Mouse (Mus musculus): ENCODE measurements around the gene Cmtr2. TPM values are rescaled to one million over a fixed set of nuclear protein-coding genes. Genes with fewer than 3 reads are reported as not detected.

Gene Cmtr2
- polyA plus RNA-seq, 1 experiment: 6.1 TPM

GRCm38 (mm10) chr8:110216253-110216652, 788 bp downstream of the Cmtr2 start:
- no peak overlapping the region for H3K27ac ChIP-seq (ENCODE audit: insufficient read depth, low read length)
- H3K4me1 ChIP-seq (ENCODE audit: control insufficient read depth, insufficient read depth, low read length): no peaks in the 10 kb centered on the region
- peaks cover 4% of the 10 kb centered on the region for H3K27me3 ChIP-seq (ENCODE audit: control insufficient read depth, insufficient read depth, low read length, poor library complexity, severe bottlenecking)
- TF ChIP-seq POLR2A (IDR thresholded peaks at IDR 0.05; ENCODE audit: insufficient read depth, low read length) (no peak), CTCF (IDR thresholded peaks at IDR 0.05; ENCODE audit: low read depth, low read length) (no peak), EP300 (IDR thresholded peaks at IDR 0.05; ENCODE audit: insufficient read depth, low read depth, low read length) (no peak)
- peaks cover 2% of the 10 kb centered on the region; the same call in 1 of the 2 replicates for H3K36me3 ChIP-seq (ENCODE audit: control insufficient read depth, insufficient read depth, low read length, poor library complexity, severe bottlenecking)
- no peak overlapping the region for H3K4me3 ChIP-seq (ENCODE audit: low read depth, low read length)
- no peak overlapping the region for H3K9ac ChIP-seq (ENCODE audit: low read depth, poor library complexity, severe bottlenecking)
- no peaks in the 10 kb centered on the region for H3K9me3 ChIP-seq (replicated peaks; ENCODE audit: control insufficient read depth, insufficient read depth, low read length, poor library complexity, severe bottlenecking)

GRCm38 (mm10) chr8:110217198-110217597, 1.7 kb downstream of the Cmtr2 start:
- no peaks in the 10 kb centered on the region for H3K9me3 ChIP-seq (replicated peaks; ENCODE audit: control insufficient read depth, insufficient read depth, low read length, poor library complexity, severe bottlenecking)
- H3K4me1 ChIP-seq (ENCODE audit: control insufficient read depth, insufficient read depth, low read length): no peaks in the 10 kb centered on the region
- no peak overlapping the region for H3K9ac ChIP-seq (ENCODE audit: low read depth, poor library complexity, severe bottlenecking)
- H3K36me3 ChIP-seq (ENCODE audit: control insufficient read depth, insufficient read depth, low read length, poor library complexity, severe bottlenecking): peaks cover 7% of the 10 kb centered on the region
- no peak overlapping the region for H3K4me3 ChIP-seq (ENCODE audit: low read depth, low read length)
- TF ChIP-seq POLR2A (IDR thresholded peaks at IDR 0.05; ENCODE audit: insufficient read depth, low read length) (no peak), EP300 (IDR thresholded peaks at IDR 0.05; ENCODE audit: insufficient read depth, low read depth, low read length) (no peak)
- peaks cover 4% of the 10 kb centered on the region for H3K27me3 ChIP-seq (ENCODE audit: control insufficient read depth, insufficient read depth, low read length, poor library complexity, severe bottlenecking)
- H3K27ac ChIP-seq (ENCODE audit: insufficient read depth, low read length): no peak overlapping the region

GRCm38 (mm10) chr8:110217681-110218131, 2.2 kb downstream of the Cmtr2 start:
- Histone ChIP-seq H3K4me3 (ENCODE audit: low read depth, low read length) (peak overlapping the region; percentile 57), H3K9me3 (replicated peaks; ENCODE audit: control insufficient read depth, insufficient read depth, low read length, poor library complexity, severe bottlenecking) (no peaks in the 10 kb centered on the region), H3K36me3 (ENCODE audit: control insufficient read depth, insufficient read depth, low read length, poor library complexity, severe bottlenecking) (peaks cover 8% of the 10 kb centered on the region), H3K9ac (ENCODE audit: low read depth, poor library complexity, severe bottlenecking) (0 out of 2 replicates have a peak overlapping the region, but pooled peaks have one; percentile 1), H3K27ac (ENCODE audit: insufficient read depth, low read length) (no peak overlapping the region), H3K27me3 (ENCODE audit: control insufficient read depth, insufficient read depth, low read length, poor library complexity, severe bottlenecking) (peaks cover 4% of the 10 kb centered on the region), H3K4me1 (ENCODE audit: control insufficient read depth, insufficient read depth, low read length) (no peaks in the 10 kb centered on the region)
- TF ChIP-seq POLR2A (IDR thresholded peaks at IDR 0.05; ENCODE audit: insufficient read depth, low read length) (no peak), CTCF (IDR thresholded peaks at IDR 0.05; ENCODE audit: low read depth, low read length) (no peak), EP300 (IDR thresholded peaks at IDR 0.05; ENCODE audit: insufficient read depth, low read depth, low read length) (no peak)

- H3K9me3 ChIP-seq (replicated peaks; ENCODE audit: control insufficient read depth, insufficient read depth, low read length, poor library complexity, severe bottlenecking): no peaks in the 10 kb centered on the region
- no peak overlapping the region for H3K4me3 ChIP-seq (ENCODE audit: low read depth, low read length)
- no peak overlapping the region for H3K27ac ChIP-seq (ENCODE audit: insufficient read depth, low read length)
- no peak overlapping the region for H3K9ac ChIP-seq (ENCODE audit: low read depth, poor library complexity, severe bottlenecking)
- no peaks in the 10 kb centered on the region for H3K4me1 ChIP-seq (ENCODE audit: control insufficient read depth, insufficient read depth, low read length)
- H3K36me3 ChIP-seq (ENCODE audit: control insufficient read depth, insufficient read depth, low read length, poor library complexity, severe bottlenecking): peaks cover 10% of the 10 kb centered on the region
- H3K27me3 ChIP-seq (ENCODE audit: control insufficient read depth, insufficient read depth, low read length, poor library complexity, severe bottlenecking): peaks cover 4% of the 10 kb centered on the region
- TF ChIP-seq CTCF (IDR thresholded peaks at IDR 0.05; ENCODE audit: low read depth, low read length): no peak
- no peak for TF ChIP-seq EP300 (IDR thresholded peaks at IDR 0.05; ENCODE audit: insufficient read depth, low read depth, low read length)
- no peak for TF ChIP-seq POLR2A (IDR thresholded peaks at IDR 0.05; ENCODE audit: insufficient read depth, low read length)
Measured at GRCm38 (mm10) chr8:110218511-110218910, 3.0 kb downstream of the Cmtr2 start.

- Histone ChIP-seq H3K4me1 (ENCODE audit: control insufficient read depth, insufficient read depth, low read length) (no peaks in the 10 kb centered on the region), H3K9me3 (replicated peaks; ENCODE audit: control insufficient read depth, insufficient read depth, low read length, poor library complexity, severe bottlenecking) (no peaks in the 10 kb centered on the region), H3K27ac (ENCODE audit: insufficient read depth, low read length) (no peak overlapping the region), H3K4me3 (ENCODE audit: low read depth, low read length) (no peak overlapping the region), H3K9ac (ENCODE audit: low read depth, poor library complexity, severe bottlenecking) (no peak overlapping the region), H3K36me3 (ENCODE audit: control insufficient read depth, insufficient read depth, low read length, poor library complexity, severe bottlenecking) (peaks cover 11% of the 10 kb centered on the region), H3K27me3 (ENCODE audit: control insufficient read depth, insufficient read depth, low read length, poor library complexity, severe bottlenecking) (peaks cover 4% of the 10 kb centered on the region)
- TF ChIP-seq EP300 (IDR thresholded peaks at IDR 0.05; ENCODE audit: insufficient read depth, low read depth, low read length): no peak
Measured at GRCm38 (mm10) chr8:110220936-110221335, 5.5 kb downstream of the Cmtr2 start.

- no peaks in the 10 kb centered on the region for H3K9me3 ChIP-seq (replicated peaks; ENCODE audit: control insufficient read depth, insufficient read depth, low read length, poor library complexity, severe bottlenecking)
- TF ChIP-seq POLR2A (IDR thresholded peaks at IDR 0.05; ENCODE audit: insufficient read depth, low read length) (no peak), CTCF (IDR thresholded peaks at IDR 0.05; ENCODE audit: low read depth, low read length) (no peak), EP300 (IDR thresholded peaks at IDR 0.05; ENCODE audit: insufficient read depth, low read depth, low read length) (no peak)
- H3K4me3 ChIP-seq (ENCODE audit: low read depth, low read length): no peak overlapping the region
- H3K9ac ChIP-seq (ENCODE audit: low read depth, poor library complexity, severe bottlenecking): no peak overlapping the region
- H3K27me3 ChIP-seq (ENCODE audit: control insufficient read depth, insufficient read depth, low read length, poor library complexity, severe bottlenecking): no peaks in the 10 kb centered on the region; the same call in 1 of the 2 replicates
- no peaks in the 10 kb centered on the region for H3K36me3 ChIP-seq (ENCODE audit: control insufficient read depth, insufficient read depth, low read length, poor library complexity, severe bottlenecking)
- no peaks in the 10 kb centered on the region for H3K4me1 ChIP-seq (ENCODE audit: control insufficient read depth, insufficient read depth, low read length)
- H3K27ac ChIP-seq (ENCODE audit: insufficient read depth, low read length): no peak overlapping the region
Measured at GRCm38 (mm10) chr8:110230803-110231202, 15.3 kb downstream of the Cmtr2 start.

All from ES-Bruce4 (cell line).